Mouse (Mus musculus): ENCODE measurements around the gene Lrrfip1. TPM values are rescaled to one million over a fixed set of nuclear protein-coding genes. Genes with fewer than 3 reads are reported as not detected.

The Lrrfip1 gene
- polyA plus RNA-seq, 1 experiment: 97.2 TPM

DNA sequence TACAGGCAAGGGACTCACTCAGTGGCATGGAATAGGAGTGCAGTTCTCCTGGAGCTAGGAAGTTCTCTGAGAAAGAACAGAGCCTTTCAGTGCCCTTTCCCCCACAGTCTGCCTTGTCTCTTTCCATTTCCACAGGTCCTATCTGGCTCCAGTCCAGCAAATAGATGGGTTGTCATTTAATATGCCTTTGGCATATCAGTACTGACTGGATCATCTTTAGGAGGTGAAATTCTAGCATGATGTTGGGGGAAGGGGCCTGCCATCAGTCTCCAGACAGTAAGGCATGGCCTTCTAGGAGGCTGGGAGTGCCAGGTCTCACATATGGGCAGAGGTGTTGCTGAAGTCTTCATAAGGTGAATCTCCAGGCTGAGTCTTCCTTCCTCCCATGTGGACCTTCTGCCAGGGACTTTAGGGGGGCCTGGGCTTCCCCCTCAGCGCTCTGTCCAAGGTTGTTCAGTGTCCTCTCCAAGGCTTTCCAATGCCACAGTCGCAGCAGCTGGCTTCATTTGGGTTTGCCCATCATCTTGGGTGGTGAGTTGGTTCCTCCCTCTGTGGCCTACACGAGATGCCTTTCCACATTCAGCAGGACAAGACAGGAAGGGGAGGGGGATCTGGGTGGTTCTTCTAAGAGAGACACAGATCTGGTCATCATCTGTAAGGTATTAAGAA lies 3.5 kb downstream of the Lrrfip1 start:
- TF ChIP-seq POLR2A (IDR thresholded peaks at IDR 0.05; ENCODE audit: insufficient read depth, low read length) (no peak), CTCF (IDR thresholded peaks at IDR 0.05; ENCODE audit: low read depth, low read length) (no peak), EP300 (IDR thresholded peaks at IDR 0.05; ENCODE audit: insufficient read depth, low read depth, low read length) (no peak)

DNA sequence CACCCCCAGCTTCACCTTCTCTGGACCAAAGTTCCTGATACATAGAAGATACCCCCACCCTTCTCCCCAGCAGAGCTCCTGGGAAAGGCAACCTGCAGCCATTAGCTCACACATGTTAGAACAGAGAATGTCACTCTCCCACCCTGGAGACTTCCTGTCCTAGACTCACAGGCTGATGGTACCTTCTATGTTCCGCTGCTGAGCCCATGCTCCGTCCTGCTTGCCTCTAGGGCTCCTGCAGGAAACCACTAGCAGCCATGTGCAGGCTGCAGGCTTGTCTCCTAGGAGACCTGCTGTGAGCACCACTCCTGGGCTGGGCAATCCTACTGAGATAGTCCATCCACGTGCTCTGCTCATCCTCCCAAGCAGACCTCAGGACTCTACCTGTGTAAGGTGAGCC lies 4.1 kb downstream of the Lrrfip1 start:
- Histone ChIP-seq H3K36me3 (ENCODE audit: control insufficient read depth, insufficient read depth, low read length, poor library complexity, severe bottlenecking) (no peaks in the 10 kb centered on the region), H3K9ac (ENCODE audit: low read depth, poor library complexity, severe bottlenecking) (no peak overlapping the region), H3K27me3 (ENCODE audit: control insufficient read depth, insufficient read depth, low read length, poor library complexity, severe bottlenecking) (peaks cover 10% of the 10 kb centered on the region), H3K9me3 (replicated peaks; ENCODE audit: control insufficient read depth, insufficient read depth, low read length, poor library complexity, severe bottlenecking) (no peaks in the 10 kb centered on the region), H3K27ac (ENCODE audit: insufficient read depth, low read length) (no peak overlapping the region), H3K4me3 (ENCODE audit: low read depth, low read length) (no peak overlapping the region), H3K4me1 (ENCODE audit: control insufficient read depth, insufficient read depth, low read length) (no peaks in the 10 kb centered on the region)
- TF ChIP-seq CTCF (IDR thresholded peaks at IDR 0.05; ENCODE audit: low read depth, low read length) (no peak), EP300 (IDR thresholded peaks at IDR 0.05; ENCODE audit: insufficient read depth, low read depth, low read length) (no peak), POLR2A (IDR thresholded peaks at IDR 0.05; ENCODE audit: insufficient read depth, low read length) (no peak)

More for the DNA sequence above, 3.5 kb downstream of the Lrrfip1 start:
- Histone ChIP-seq H3K4me3 (ENCODE audit: low read depth, low read length) (no peak overlapping the region), H3K27ac (ENCODE audit: insufficient read depth, low read length) (no peak overlapping the region), H3K4me1 (ENCODE audit: control insufficient read depth, insufficient read depth, low read length) (no peaks in the 10 kb centered on the region), H3K27me3 (ENCODE audit: control insufficient read depth, insufficient read depth, low read length, poor library complexity, severe bottlenecking) (peaks cover 10% of the 10 kb centered on the region), H3K36me3 (ENCODE audit: control insufficient read depth, insufficient read depth, low read length, poor library complexity, severe bottlenecking) (no peaks in the 10 kb centered on the region), H3K9ac (ENCODE audit: low read depth, poor library complexity, severe bottlenecking) (no peak overlapping the region), H3K9me3 (replicated peaks; ENCODE audit: control insufficient read depth, insufficient read depth, low read length, poor library complexity, severe bottlenecking) (no peaks in the 10 kb centered on the region)

DNA sequence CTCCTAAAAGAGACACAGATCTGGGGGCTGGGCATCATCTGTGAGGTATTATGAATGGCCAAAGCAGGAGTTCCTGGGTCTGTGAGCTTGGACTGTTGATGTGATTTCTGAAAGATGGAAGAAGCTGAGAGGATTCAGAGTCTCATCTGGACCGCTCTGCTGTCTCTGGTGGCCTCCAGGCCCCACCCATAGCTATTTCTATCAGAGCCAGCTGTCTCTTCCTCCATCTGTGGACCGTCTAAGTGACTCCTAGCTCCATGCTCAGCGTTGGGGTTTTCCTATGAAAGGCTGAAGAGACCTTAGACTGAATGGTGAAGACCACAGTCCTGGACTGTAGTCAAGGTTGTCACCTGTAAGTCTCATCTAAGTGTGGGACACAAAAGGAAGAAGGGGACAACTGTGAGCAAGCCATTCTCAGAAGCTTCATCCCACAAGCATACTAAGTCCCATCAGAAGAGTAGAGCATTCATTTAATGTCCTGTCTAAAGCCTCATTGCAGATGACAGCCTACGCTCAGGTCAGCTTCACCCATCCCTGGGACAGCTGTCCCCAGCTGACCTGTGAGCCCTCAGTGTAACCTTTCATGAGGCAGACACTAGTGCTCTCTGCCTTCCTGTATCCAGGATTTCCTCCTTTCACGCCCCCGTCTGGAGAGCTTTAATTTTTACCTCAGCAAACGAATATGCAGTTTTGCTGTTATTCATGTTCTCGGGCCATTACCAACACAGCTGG lies 5.2 kb downstream of the Lrrfip1 start:
- no peak for TF ChIP-seq EP300 (IDR thresholded peaks at IDR 0.05; ENCODE audit: insufficient read depth, low read depth, low read length)
- TF ChIP-seq POLR2A (IDR thresholded peaks at IDR 0.05; ENCODE audit: insufficient read depth, low read length): no peak
- no peak for TF ChIP-seq CTCF (IDR thresholded peaks at IDR 0.05; ENCODE audit: low read depth, low read length)
- no peak overlapping the region for H3K4me3 ChIP-seq (ENCODE audit: low read depth, low read length)
- H3K36me3 ChIP-seq (ENCODE audit: control insufficient read depth, insufficient read depth, low read length, poor library complexity, severe bottlenecking): no peaks in the 10 kb centered on the region
- H3K9ac ChIP-seq (ENCODE audit: low read depth, poor library complexity, severe bottlenecking): no peak overlapping the region
- peaks cover 4% of the 10 kb centered on the region for H3K27me3 ChIP-seq (ENCODE audit: control insufficient read depth, insufficient read depth, low read length, poor library complexity, severe bottlenecking)
- no peak overlapping the region for H3K27ac ChIP-seq (ENCODE audit: insufficient read depth, low read length)
- no peaks in the 10 kb centered on the region for H3K4me1 ChIP-seq (ENCODE audit: control insufficient read depth, insufficient read depth, low read length)
- H3K9me3 ChIP-seq (replicated peaks; ENCODE audit: control insufficient read depth, insufficient read depth, low read length, poor library complexity, severe bottlenecking): no peaks in the 10 kb centered on the region

DNA sequence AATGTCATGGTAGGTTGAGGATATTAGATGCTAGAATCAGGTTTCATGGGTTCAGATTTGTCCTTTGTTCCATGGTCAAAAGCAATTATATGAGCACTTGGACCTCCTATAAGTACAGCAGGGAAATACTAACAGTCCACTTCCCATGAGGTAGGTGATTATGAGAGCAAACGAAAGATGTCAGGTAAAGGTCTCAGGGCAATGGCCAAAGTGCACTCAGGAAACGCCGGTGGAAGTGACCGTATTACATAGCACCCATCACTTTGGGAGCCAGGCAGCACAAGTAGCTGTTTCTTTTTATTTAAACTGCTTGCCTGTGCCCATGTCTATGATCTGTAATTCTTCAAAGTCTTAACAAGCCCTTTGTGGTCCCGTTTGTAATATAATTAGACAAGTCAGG lies 7.5 kb downstream of the Lrrfip1 start:
- H3K4me1 ChIP-seq (ENCODE audit: control insufficient read depth, insufficient read depth, low read length): no peaks in the 10 kb centered on the region
- TF ChIP-seq CTCF (IDR thresholded peaks at IDR 0.05; ENCODE audit: low read depth, low read length): no peak
- H3K36me3 ChIP-seq (ENCODE audit: control insufficient read depth, insufficient read depth, low read length, poor library complexity, severe bottlenecking): no peaks in the 10 kb centered on the region
- no peaks in the 10 kb centered on the region for H3K9me3 ChIP-seq (replicated peaks; ENCODE audit: control insufficient read depth, insufficient read depth, low read length, poor library complexity, severe bottlenecking)
- H3K27ac ChIP-seq (ENCODE audit: insufficient read depth, low read length): no peak overlapping the region
- no peaks in the 10 kb centered on the region for H3K27me3 ChIP-seq (ENCODE audit: control insufficient read depth, insufficient read depth, low read length, poor library complexity, severe bottlenecking)
- no peak overlapping the region for H3K9ac ChIP-seq (ENCODE audit: low read depth, poor library complexity, severe bottlenecking)
- H3K4me3 ChIP-seq (ENCODE audit: low read depth, low read length): no peak overlapping the region

DNA sequence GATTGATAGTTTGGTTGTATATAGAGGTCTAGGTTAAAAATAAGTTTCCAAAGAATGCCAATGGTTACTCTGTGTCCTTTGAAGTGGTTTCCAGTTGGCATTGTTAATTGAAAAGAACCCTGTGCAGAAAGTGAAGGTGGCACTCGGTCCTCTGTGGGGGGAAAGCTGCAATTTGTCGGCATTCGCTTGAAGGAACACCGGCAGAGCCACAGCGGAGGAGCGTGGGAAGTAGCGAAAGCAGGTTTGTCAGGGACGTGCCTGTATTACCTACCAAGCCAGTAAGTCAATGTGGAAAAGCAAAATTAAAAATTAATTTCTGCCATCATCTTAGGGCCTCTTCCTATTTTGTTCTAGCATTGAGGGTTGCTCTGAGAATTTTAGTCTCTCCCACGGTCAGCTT lies 8.2 kb downstream of the Lrrfip1 start:
- Histone ChIP-seq H3K36me3 (ENCODE audit: control insufficient read depth, insufficient read depth, low read length, poor library complexity, severe bottlenecking) (no peaks in the 10 kb centered on the region), H3K4me1 (ENCODE audit: control insufficient read depth, insufficient read depth, low read length) (no peaks in the 10 kb centered on the region), H3K27me3 (ENCODE audit: control insufficient read depth, insufficient read depth, low read length, poor library complexity, severe bottlenecking) (no peaks in the 10 kb centered on the region), H3K9me3 (replicated peaks; ENCODE audit: control insufficient read depth, insufficient read depth, low read length, poor library complexity, severe bottlenecking) (no peaks in the 10 kb centered on the region), H3K27ac (ENCODE audit: insufficient read depth, low read length) (no peak overlapping the region), H3K9ac (ENCODE audit: low read depth, poor library complexity, severe bottlenecking) (no peak overlapping the region), H3K4me3 (ENCODE audit: low read depth, low read length) (no peak overlapping the region)
- TF ChIP-seq POLR2A (IDR thresholded peaks at IDR 0.05; ENCODE audit: insufficient read depth, low read length): no peak

DNA sequence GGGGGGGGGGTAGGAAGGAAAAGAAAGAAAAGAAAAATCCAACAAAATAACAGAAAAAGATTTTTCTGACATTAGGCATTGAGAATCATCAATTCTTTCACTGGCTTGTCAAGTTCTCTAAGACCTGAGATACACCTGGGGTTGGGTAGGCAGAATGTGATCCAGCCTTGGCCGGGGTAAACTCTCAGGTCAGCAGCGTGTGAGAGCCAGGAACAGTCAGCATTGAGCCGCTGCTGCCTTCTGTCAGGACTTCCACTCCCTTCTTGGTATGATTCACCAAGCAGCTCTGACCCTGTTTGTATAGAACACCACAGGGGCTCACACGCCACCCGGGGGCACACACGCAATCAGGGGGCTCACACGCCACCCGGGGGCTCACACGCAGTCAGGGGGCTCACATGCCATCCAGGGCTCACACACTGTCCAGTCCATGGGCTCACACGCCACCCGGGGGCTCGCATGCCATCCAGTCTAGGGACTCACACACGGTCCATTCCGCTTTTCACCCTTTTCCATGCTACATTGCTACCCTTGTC lies 9.7 kb downstream of the Lrrfip1 start:
- TF ChIP-seq CTCF (IDR thresholded peaks at IDR 0.05; ENCODE audit: low read depth, low read length): no peak
- no peak for TF ChIP-seq EP300 (IDR thresholded peaks at IDR 0.05; ENCODE audit: insufficient read depth, low read depth, low read length)
- no peak for TF ChIP-seq POLR2A (IDR thresholded peaks at IDR 0.05; ENCODE audit: insufficient read depth, low read length)
- no peak overlapping the region for H3K4me3 ChIP-seq (ENCODE audit: low read depth, low read length)
- H3K9me3 ChIP-seq (replicated peaks; ENCODE audit: control insufficient read depth, insufficient read depth, low read length, poor library complexity, severe bottlenecking): no peaks in the 10 kb centered on the region

More for the DNA sequence above, 9.7 kb downstream of the Lrrfip1 start:
- Histone ChIP-seq H3K27ac (ENCODE audit: insufficient read depth, low read length) (no peak overlapping the region), H3K9ac (ENCODE audit: low read depth, poor library complexity, severe bottlenecking) (no peak overlapping the region), H3K4me1 (ENCODE audit: control insufficient read depth, insufficient read depth, low read length) (no peaks in the 10 kb centered on the region), H3K36me3 (ENCODE audit: control insufficient read depth, insufficient read depth, low read length, poor library complexity, severe bottlenecking) (no peaks in the 10 kb centered on the region), H3K27me3 (ENCODE audit: control insufficient read depth, insufficient read depth, low read length, poor library complexity, severe bottlenecking) (no peaks in the 10 kb centered on the region)

Measured in ES-Bruce4 (cell line).